ENCODE assay signal across 24 mouse cellular contexts in genomic region chr14:22445841-22446570, GRCm38 (mm10).
A peak's percentile ranks its signal among the peaks of the same experiment; 100 is the strongest.
DNase-seq lines count a peak whose midpoint lies in the region; ATAC-seq and TF ChIP-seq lines count a peak whose summit lies in the region.
"Had no signal": no experiment of that assay in that cellular context is flagged by ENCODE, and none has a peak within 500 bp of the region (broad histone marks: within the 10 kb centered on the region; RNA-seq: fewer than 3 reads in every experiment).

No protein-coding gene starts in this region.

- no peak for TF ChIP-seq POLR2A in embryonic fibroblast, embryonic 13.5 days (IDR thresholded peaks at IDR 0.05; ENCODE audit: low read depth, low read length)

- peaks cover under 1% of the 10 kb centered on the region for H3K4me1 ChIP-seq in hindbrain, embryonic 16.5 days (ENCODE audit: control insufficient read depth, insufficient read depth, low read depth, low read length)
- no peaks in the 10 kb centered on the region for H3K4me1 ChIP-seq in hindbrain, embryonic 11.5 days (replicated peaks; ENCODE audit: control insufficient read depth, insufficient read depth, low read length)
- peaks cover 2% of the 10 kb centered on the region; the same call in 1 of the 2 replicates for H3K4me1 ChIP-seq in lung, embryonic 14.5 days (ENCODE audit: insufficient read depth)
- H3K4me1 ChIP-seq in embryonic fibroblast, embryonic 13.5 days (ENCODE audit: control insufficient read depth, insufficient read depth, low read length): peaks cover 4% of the 10 kb centered on the region
- H3K4me1 ChIP-seq: stomach, embryonic 15.5 days had no signal

- TF ChIP-seq CTCF in lung, embryonic 14.5 days (IDR thresholded peaks at IDR 0.05; ENCODE audit: low read depth): no peak
- no peak for TF ChIP-seq CTCF in embryonic fibroblast, embryonic 13.5 days (IDR thresholded peaks at IDR 0.05; ENCODE audit: borderline replicate concordance, insufficient read depth, low read length)

- H3K27me3 ChIP-seq in hindbrain, embryonic 16.5 days (replicated peaks; ENCODE audit: control insufficient read depth, insufficient read depth, low read length): no peaks in the 10 kb centered on the region
- H3K27me3 ChIP-seq in hindbrain, embryonic 11.5 days (ENCODE audit: control insufficient read depth, insufficient read depth, low read length): peaks cover 3% of the 10 kb centered on the region; the same call in 1 of the 2 replicates
- no peaks in the 10 kb centered on the region for H3K27me3 ChIP-seq in lung, embryonic 14.5 days (ENCODE audit: insufficient read depth, low read length)
- H3K27me3 ChIP-seq: CH12.LX; stomach, embryonic 15.5 days had no signal

- H3K9ac ChIP-seq in hindbrain, embryonic 16.5 days (ENCODE audit: low read depth, low read length): no peak overlapping the region
- H3K9ac ChIP-seq in hindbrain, embryonic 11.5 days (ENCODE audit: low read depth, low read length): no peak overlapping the region
- H3K9ac ChIP-seq in lung, embryonic 14.5 days: no peak overlapping the region
- H3K9ac ChIP-seq: embryonic facial prominence, embryonic 12.5 days; forebrain, embryonic 13.5 days; heart, embryonic 12.5 days; limb, embryonic 13.5 days; liver, embryonic 14.5 days; midbrain, embryonic 12.5 days; neural tube, embryonic 15.5 days; stomach, embryonic 15.5 days had no signal

- no peak overlapping the region for H3K4me3 ChIP-seq in hindbrain, embryonic 16.5 days (ENCODE audit: low read length)
- H3K4me3 ChIP-seq in hindbrain, embryonic 11.5 days (ENCODE audit: low read depth, low read length): no peak overlapping the region
- H3K4me3 ChIP-seq in lung, embryonic 14.5 days (ENCODE audit: low read depth, low read length): no peak overlapping the region
- no peak overlapping the region for H3K4me3 ChIP-seq in embryonic fibroblast, embryonic 13.5 days (ENCODE audit: insufficient read depth, low read length)
- H3K4me3 ChIP-seq: embryonic facial prominence, embryonic 12.5 days; erythroblast, embryonic 14.5 days; forebrain, embryonic 13.5 days; heart, embryonic 12.5 days; limb, embryonic 13.5 days; midbrain, embryonic 12.5 days; neural tube, embryonic 15.5 days; stomach, embryonic 15.5 days had no signal

- no peaks in the 10 kb centered on the region for H3K9me3 ChIP-seq in hindbrain, embryonic 16.5 days (ENCODE audit: control insufficient read depth, low read length)
- H3K9me3 ChIP-seq in hindbrain, embryonic 11.5 days (ENCODE audit: control insufficient read depth, low read length): no peaks in the 10 kb centered on the region
- H3K9me3 ChIP-seq in lung, embryonic 14.5 days (ENCODE audit: low read depth, low read length): no peaks in the 10 kb centered on the region
- H3K9me3 ChIP-seq: embryonic facial prominence, embryonic 12.5 days; forebrain, embryonic 13.5 days; heart, embryonic 12.5 days; limb, embryonic 13.5 days; midbrain, embryonic 12.5 days; neural tube, embryonic 15.5 days; stomach, embryonic 15.5 days had no signal

- H3K4me2 ChIP-seq in hindbrain, embryonic 16.5 days (ENCODE audit: low read length): no peak overlapping the region
- no peak overlapping the region for H3K4me2 ChIP-seq in hindbrain, embryonic 11.5 days (replicated peaks; ENCODE audit: low read depth, low read length)
- no peak overlapping the region for H3K4me2 ChIP-seq in lung, embryonic 14.5 days
- H3K4me2 ChIP-seq: embryonic facial prominence, embryonic 12.5 days; forebrain, embryonic 13.5 days; heart, embryonic 12.5 days; limb, embryonic 13.5 days; midbrain, embryonic 12.5 days; neural tube, embryonic 15.5 days; stomach, embryonic 15.5 days had no signal

- DNase-seq in cerebellum, postnatal 10 days: peak; percentile 31 to 40
- no peak for DNase-seq in cerebellum, adult 9-10 months
- no peak for DNase-seq in hindbrain, embryonic 11.5 days (ENCODE audit: low spot score)
- DNase-seq in lung, embryonic 14.5 days: peak; percentile 61
- DNase-seq in lung, postnatal 14 days: no peak
- DNase-seq: B cell, adult 2 months; cerebellum, adult 11 months; gastrocnemius, postnatal 10 days; right cerebral cortex, postnatal 4 days; thymus, postnatal 25 days had no signal

- H3K36me3 ChIP-seq in hindbrain, embryonic 16.5 days (ENCODE audit: control insufficient read depth, insufficient read depth, low read length): no peaks in the 10 kb centered on the region
- H3K36me3 ChIP-seq in hindbrain, embryonic 11.5 days (ENCODE audit: control insufficient read depth, insufficient read depth, low read length): no peaks in the 10 kb centered on the region
- no peaks in the 10 kb centered on the region for H3K36me3 ChIP-seq in lung, embryonic 14.5 days (ENCODE audit: insufficient read depth)
- H3K36me3 ChIP-seq: embryonic facial prominence, embryonic 12.5 days; G1E; heart, embryonic 12.5 days; limb, embryonic 13.5 days; midbrain, embryonic 12.5 days; neural tube, embryonic 15.5 days; stomach, embryonic 15.5 days had no signal

- WGBS in hindbrain, embryonic 16.5 days: 61% methylated on average over 2 of the region's 2 CpGs
- 70% methylated on average over 2 of the region's 2 CpGs for WGBS in hindbrain, embryonic 11.5 days
- WGBS in lung, embryonic 14.5 days: 60% methylated on average over 2 of the region's 2 CpGs

- peak; percentile 34; the same call in 1 of the 2 replicates for ATAC-seq in hindbrain, embryonic 16.5 days
- ATAC-seq in hindbrain, embryonic 11.5 days (ENCODE audit: low FRiP score): no peak
- peak; percentile 71; the same call in 1 of the 2 replicates for ATAC-seq in lung, embryonic 14.5 days (ENCODE audit: insufficient read depth)
- ATAC-seq: forebrain, embryonic 13.5 days; intestine, postnatal 0 days had no signal

- H3K27ac ChIP-seq in hindbrain, embryonic 16.5 days (ENCODE audit: low read depth, low read length): no peak overlapping the region
- H3K27ac ChIP-seq in hindbrain, embryonic 11.5 days (ENCODE audit: low read depth, low read length): no peak overlapping the region
- H3K27ac ChIP-seq in lung, embryonic 14.5 days (ENCODE audit: low read depth): no peak overlapping the region
- peak overlapping the region; percentile 60 for H3K27ac ChIP-seq in embryonic fibroblast, embryonic 13.5 days (ENCODE audit: insufficient read depth, low read length)
- H3K27ac ChIP-seq: embryonic facial prominence, embryonic 12.5 days; forebrain, embryonic 13.5 days; limb, embryonic 13.5 days; liver, embryonic 14.5 days; midbrain, embryonic 12.5 days; neural tube, embryonic 15.5 days; stomach, embryonic 15.5 days had no signal

Comparison
In these comparisons a context has a peak if more than half of its experiments do, and no peak if none do; other contexts are left out.
1. DNase-seq: peak in cerebellum, postnatal 10 days (2 of 2) and lung, embryonic 14.5 days (single experiment); none in cerebellum, adult 9-10 months (single experiment), hindbrain, embryonic 11.5 days (single experiment) and lung, postnatal 14 days (single experiment).